Mouse (Mus musculus): ENCODE measurements around the gene Hspb6. TPM values are rescaled to one million over a fixed set of nuclear protein-coding genes. Genes with fewer than 3 reads are reported as not detected.

Hspb6 gene
- polyA plus RNA-seq, 1 experiment from 2014 or later, result 34.0 TPM

DNA sequence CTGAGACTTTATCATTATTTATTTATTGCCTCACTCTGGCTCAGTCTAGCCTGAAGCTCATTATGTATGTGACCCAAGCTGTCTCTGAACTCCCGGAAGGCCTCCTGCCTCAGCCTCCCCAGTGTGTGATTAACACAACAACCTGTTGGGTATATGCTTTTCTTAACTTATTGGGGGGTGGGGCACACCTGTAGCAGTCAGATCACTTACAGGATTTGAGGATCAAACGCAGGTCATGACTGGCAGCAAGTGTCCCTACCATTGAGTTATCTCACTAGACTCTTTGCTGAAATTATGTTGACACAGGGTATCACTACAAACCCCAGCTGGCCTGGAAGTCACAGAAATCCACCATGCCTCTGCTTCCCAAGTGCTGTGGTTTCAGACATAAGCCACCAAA is 8.3 kb downstream of the Hspb6 start:
- H3K4me3 ChIP-seq (ENCODE audit: low read length), result no peak overlapping the region
- H3K27me3 ChIP-seq (ENCODE audit: control insufficient read depth, insufficient read depth, low read depth, low read length), result no peaks in the 10 kb centered on the region
- no peaks in the 10 kb centered on the region for H3K9me3 ChIP-seq (ENCODE audit: control insufficient read depth, low read length)
- H3K36me3 ChIP-seq (ENCODE audit: control insufficient read depth, insufficient read depth, low read length), result peaks cover 17% of the 10 kb centered on the region
- H3K9ac ChIP-seq (ENCODE audit: low read length), result no peak overlapping the region
- no peak overlapping the region; the same call in 1 of the 2 replicates for H3K4me2 ChIP-seq (ENCODE audit: low read depth, low read length)
- 60% methylated on average over 2 of the region's 2 CpGs for WGBS
- H3K4me1 ChIP-seq (replicated peaks; ENCODE audit: control insufficient read depth, insufficient read depth, low read length), result peaks cover 16% of the 10 kb centered on the region
- ATAC-seq (ENCODE audit: low read depth), result no peak
- H3K27ac ChIP-seq (ENCODE audit: low read length), result no peak overlapping the region

DNA sequence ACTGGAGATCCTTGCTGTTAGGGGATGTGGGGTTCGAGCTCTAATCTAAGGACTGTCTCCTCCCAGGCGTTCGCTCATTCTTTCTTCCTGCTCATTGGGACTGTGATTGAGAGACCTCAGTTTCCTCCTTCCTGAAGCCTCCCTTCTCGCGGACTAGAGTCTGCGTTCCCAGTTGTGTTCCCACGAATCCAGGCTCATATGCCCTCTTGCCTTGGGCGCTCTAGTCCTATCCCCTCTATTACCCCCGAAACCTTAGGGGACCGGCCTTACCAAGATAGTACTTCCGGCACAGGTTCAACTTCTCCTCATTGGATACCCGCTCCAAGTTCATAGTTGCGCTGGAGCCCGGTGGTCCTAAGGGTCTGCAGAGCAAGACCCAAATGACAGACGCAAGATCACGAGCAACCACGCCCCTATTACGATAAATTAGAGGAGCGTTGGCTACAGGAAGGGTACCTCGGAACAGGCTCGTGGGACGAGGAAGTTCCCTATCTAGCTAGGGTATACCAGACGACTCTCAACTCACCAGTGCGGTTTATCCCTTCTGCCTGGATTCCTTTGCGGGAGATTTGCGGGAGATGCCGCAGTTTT is 10.6 kb downstream of the Hspb6 start:
- Histone ChIP-seq H3K27me3 (ENCODE audit: control insufficient read depth, insufficient read depth, low read depth, low read length) (no peaks in the 10 kb centered on the region), H3K4me2 (ENCODE audit: low read depth, low read length) (peak overlapping the region; percentile 85), H3K36me3 (ENCODE audit: control insufficient read depth, insufficient read depth, low read length) (peaks cover 9% of the 10 kb centered on the region; the same call in 1 of the 2 replicates), H3K9ac (ENCODE audit: low read length) (peak overlapping the region; percentile 78), H3K9me3 (ENCODE audit: control insufficient read depth, low read length) (no peaks in the 10 kb centered on the region), H3K27ac (ENCODE audit: low read length) (peak overlapping the region; percentile 81), H3K4me1 (replicated peaks; ENCODE audit: control insufficient read depth, insufficient read depth, low read length) (peaks cover 16% of the 10 kb centered on the region), H3K4me3 (ENCODE audit: low read length) (peak overlapping the region; percentile 76)
- ATAC-seq (ENCODE audit: low read depth), result no peak
- WGBS, result 1% methylated on average over 27 of the region's 27 CpGs

- H3K4me2 ChIP-seq (ENCODE audit: low read depth, low read length), result peak within 1 kb of the TSS; percentile 85
- H3K36me3 ChIP-seq (ENCODE audit: control insufficient read depth, insufficient read depth, low read length), result peaks cover 13% of the 10 kb centered on the region
- peak within 1 kb of the TSS; percentile 76 for H3K4me3 ChIP-seq (ENCODE audit: low read length)
- no peaks in the 10 kb centered on the region for H3K27me3 ChIP-seq (ENCODE audit: control insufficient read depth, insufficient read depth, low read depth, low read length)
- peaks cover 13% of the 10 kb centered on the region for H3K4me1 ChIP-seq (replicated peaks; ENCODE audit: control insufficient read depth, insufficient read depth, low read length)
- under 1% methylated on average over 45 of the region's 45 CpGs for WGBS
- peak within 1 kb of the TSS; percentile 97 for H3K27ac ChIP-seq (ENCODE audit: low read length)
- peak within 1 kb of the TSS; percentile 80 for H3K9ac ChIP-seq (ENCODE audit: low read length)
- peak; percentile 87 for ATAC-seq (ENCODE audit: low read depth)
- H3K9me3 ChIP-seq (ENCODE audit: control insufficient read depth, low read length), result no peaks in the 10 kb centered on the region
Observed at GRCm38 (mm10) chr7:30563117-30563905, 11.3 kb downstream of the Hspb6 start, which contains the start of the genes U2af1l4, Gm49396 and Psenen. U2af1l4 (plus strand) TSS chr7:30563301. Gm49396 (plus strand) TSS chr7:30563344. Psenen (minus strand) TSS chr7:30563627.

DNA sequence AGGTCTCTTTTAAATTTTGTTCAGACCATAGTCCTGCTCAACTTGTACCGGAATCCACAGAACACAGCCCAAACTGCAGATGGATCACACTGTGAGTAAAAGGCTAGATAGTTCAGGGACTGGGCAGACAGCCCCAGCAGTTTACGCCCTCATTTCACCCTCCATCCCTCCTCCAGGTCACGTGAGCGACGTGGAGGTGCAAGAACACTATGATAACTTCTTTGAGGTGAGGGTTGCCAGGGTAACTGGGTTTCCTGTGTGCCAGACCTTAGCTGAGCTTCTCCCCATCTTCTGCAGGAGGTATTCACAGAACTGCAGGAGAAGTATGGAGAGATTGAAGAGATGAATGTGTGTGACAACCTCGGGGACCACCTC is 11.9 kb downstream of the Hspb6 start:
- Histone ChIP-seq H3K27ac (ENCODE audit: low read length) (peak overlapping the region; percentile 97; the same call in 1 of the 2 replicates), H3K9me3 (ENCODE audit: control insufficient read depth, low read length) (no peaks in the 10 kb centered on the region), H3K4me1 (replicated peaks; ENCODE audit: control insufficient read depth, insufficient read depth, low read length) (peaks cover 8% of the 10 kb centered on the region), H3K4me2 (ENCODE audit: low read depth, low read length) (peak overlapping the region; percentile 64), H3K27me3 (ENCODE audit: control insufficient read depth, insufficient read depth, low read depth, low read length) (no peaks in the 10 kb centered on the region), H3K36me3 (ENCODE audit: control insufficient read depth, insufficient read depth, low read length) (peaks cover 17% of the 10 kb centered on the region), H3K9ac (ENCODE audit: low read length) (peak overlapping the region; percentile 80), H3K4me3 (ENCODE audit: low read length) (peak overlapping the region; percentile 76)
- 15% methylated on average over 6 of the region's 6 CpGs for WGBS
- no peak for ATAC-seq (ENCODE audit: low read depth)

- Histone ChIP-seq H3K9ac (ENCODE audit: low read length) (no peak within 1 kb of the TSS), H3K27ac (ENCODE audit: low read length) (no peak within 1 kb of the TSS), H3K4me1 (replicated peaks; ENCODE audit: control insufficient read depth, insufficient read depth, low read length) (peaks cover 8% of the 10 kb centered on the region), H3K4me3 (ENCODE audit: low read length) (no peak within 1 kb of the TSS), H3K9me3 (ENCODE audit: control insufficient read depth, low read length) (no peaks in the 10 kb centered on the region), H3K36me3 (ENCODE audit: control insufficient read depth, insufficient read depth, low read length) (peaks cover 29% of the 10 kb centered on the region), H3K27me3 (ENCODE audit: control insufficient read depth, insufficient read depth, low read depth, low read length) (no peaks in the 10 kb centered on the region), H3K4me2 (ENCODE audit: low read depth, low read length) (no peak within 1 kb of the TSS)
- ATAC-seq (ENCODE audit: low read depth), result no peak
- WGBS, result 94% methylated on average over 12 of the region's 12 CpGs
Observed at GRCm38 (mm10) chr7:30564970-30565571, 13.1 kb downstream of the Hspb6 start, which contains the start of gene Igflr1. Igflr1 (plus strand) TSS chr7:30565427.

DNA sequence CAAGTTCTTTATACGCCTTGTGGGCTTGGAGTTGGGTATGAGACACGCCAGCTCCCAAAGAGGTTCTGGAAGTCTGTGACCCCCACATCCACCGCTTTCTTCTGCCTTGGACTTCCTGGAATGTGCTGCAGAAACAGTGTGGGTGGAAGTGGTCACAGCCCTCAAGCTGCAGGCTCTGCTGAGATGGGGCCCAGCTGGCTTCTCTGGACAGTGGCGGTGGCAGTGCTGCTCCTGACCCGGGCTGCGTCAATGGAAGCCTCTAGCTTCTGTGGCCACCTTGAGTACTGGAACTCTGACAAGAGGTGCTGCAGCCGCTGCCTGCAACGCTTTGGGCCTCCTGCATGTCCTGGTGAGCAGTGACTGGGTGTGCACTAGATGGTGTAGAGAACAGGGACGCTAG is 14.1 kb downstream of the Hspb6 start:
- WGBS, result 74% methylated on average over 9 of the region's 9 CpGs
- Histone ChIP-seq H3K27me3 (ENCODE audit: control insufficient read depth, insufficient read depth, low read depth, low read length) (no peaks in the 10 kb centered on the region), H3K9me3 (ENCODE audit: control insufficient read depth, low read length) (no peaks in the 10 kb centered on the region), H3K4me2 (ENCODE audit: low read depth, low read length) (no peak overlapping the region), H3K4me1 (replicated peaks; ENCODE audit: control insufficient read depth, insufficient read depth, low read length) (peaks cover 8% of the 10 kb centered on the region), H3K27ac (ENCODE audit: low read length) (no peak overlapping the region), H3K4me3 (ENCODE audit: low read length) (no peak overlapping the region), H3K36me3 (ENCODE audit: control insufficient read depth, insufficient read depth, low read length) (peaks cover 36% of the 10 kb centered on the region), H3K9ac (ENCODE audit: low read length) (no peak overlapping the region)
- no peak for ATAC-seq (ENCODE audit: low read depth)

DNA sequence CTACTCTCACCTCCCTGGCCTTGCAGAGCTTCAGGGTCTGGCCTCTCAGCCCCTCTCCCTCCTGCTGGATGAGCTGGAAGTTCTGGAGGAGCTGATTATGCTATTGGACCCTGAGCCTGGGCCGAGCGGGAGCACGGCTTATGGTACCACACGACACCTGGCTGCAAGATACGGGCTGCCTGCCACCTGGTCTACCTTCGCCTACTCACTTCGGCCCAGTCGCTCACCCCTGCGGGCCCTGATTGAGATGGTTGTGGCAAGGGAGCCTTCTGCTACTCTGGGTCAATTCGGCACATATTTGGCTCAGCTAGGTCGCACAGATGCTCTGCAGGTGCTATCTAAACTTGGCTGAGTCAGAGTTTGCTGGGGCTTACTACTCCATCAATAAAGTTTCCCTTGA is 15.6 kb downstream of the Hspb6 start:
- Histone ChIP-seq H3K36me3 (ENCODE audit: control insufficient read depth, insufficient read depth, low read length) (peaks cover 44% of the 10 kb centered on the region), H3K27me3 (ENCODE audit: control insufficient read depth, insufficient read depth, low read depth, low read length) (no peaks in the 10 kb centered on the region), H3K27ac (ENCODE audit: low read length) (no peak overlapping the region), H3K9ac (ENCODE audit: low read length) (no peak overlapping the region), H3K4me1 (replicated peaks; ENCODE audit: control insufficient read depth, insufficient read depth, low read length) (peaks cover 5% of the 10 kb centered on the region), H3K4me2 (ENCODE audit: low read depth, low read length) (no peak overlapping the region), H3K9me3 (ENCODE audit: control insufficient read depth, low read length) (no peaks in the 10 kb centered on the region), H3K4me3 (ENCODE audit: low read length) (no peak overlapping the region)
- WGBS, result 83% methylated on average over 11 of the region's 11 CpGs
- no peak for ATAC-seq (ENCODE audit: low read depth)

DNA sequence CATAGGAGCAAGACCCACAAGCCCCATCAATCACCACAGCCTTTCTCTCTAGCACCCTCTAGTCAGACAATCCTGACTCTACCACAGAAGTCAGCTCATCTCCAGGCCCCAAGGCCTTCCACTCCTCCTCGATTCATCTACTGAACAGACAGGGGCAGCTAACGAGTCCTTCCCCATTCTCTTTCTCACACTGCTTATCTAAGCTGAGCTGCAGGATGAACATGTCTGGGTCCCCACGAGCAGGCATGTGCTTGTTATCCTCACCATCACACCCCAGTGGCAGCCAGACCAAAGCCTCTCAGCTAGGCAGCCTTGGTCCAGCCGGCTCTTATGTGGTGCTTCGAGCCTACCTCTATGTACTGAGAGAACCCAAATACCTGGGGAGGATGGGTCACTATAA is 20.4 kb downstream of the Hspb6 start:
- Histone ChIP-seq H3K4me3 (ENCODE audit: low read length) (no peak overlapping the region), H3K9me3 (ENCODE audit: control insufficient read depth, low read length) (no peaks in the 10 kb centered on the region), H3K9ac (ENCODE audit: low read length) (no peak overlapping the region), H3K4me1 (replicated peaks; ENCODE audit: control insufficient read depth, insufficient read depth, low read length) (no peaks in the 10 kb centered on the region), H3K27me3 (ENCODE audit: control insufficient read depth, insufficient read depth, low read depth, low read length) (no peaks in the 10 kb centered on the region), H3K4me2 (ENCODE audit: low read depth, low read length) (no peak overlapping the region), H3K36me3 (ENCODE audit: control insufficient read depth, insufficient read depth, low read length) (peaks cover 81% of the 10 kb centered on the region), H3K27ac (ENCODE audit: low read length) (no peak overlapping the region)
- ATAC-seq (ENCODE audit: low read depth), result no peak
- 84% methylated on average over 5 of the region's 5 CpGs for WGBS

DNA sequence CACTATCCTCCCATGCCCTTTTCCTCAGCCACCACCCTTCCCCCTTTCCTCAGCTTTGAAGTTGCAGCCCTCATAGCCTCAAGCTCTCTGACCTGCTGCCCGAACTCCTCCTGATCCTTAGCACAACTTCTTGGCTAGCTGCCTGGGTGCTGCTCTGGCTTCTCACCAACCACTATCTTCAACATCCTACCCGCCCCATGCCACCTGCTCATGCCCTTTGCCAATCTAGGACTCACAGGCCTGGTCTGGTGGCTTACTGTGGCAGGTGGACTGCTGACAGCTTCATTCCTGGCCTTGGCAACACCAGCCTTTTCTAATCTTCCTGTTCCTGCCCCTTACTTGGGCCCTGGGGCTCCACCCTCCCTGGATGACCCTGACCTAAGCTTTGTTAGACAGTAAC is 21.0 kb downstream of the Hspb6 start:
- H3K27me3 ChIP-seq (ENCODE audit: control insufficient read depth, insufficient read depth, low read depth, low read length), result no peaks in the 10 kb centered on the region
- no peaks in the 10 kb centered on the region for H3K4me1 ChIP-seq (replicated peaks; ENCODE audit: control insufficient read depth, insufficient read depth, low read length)
- no peaks in the 10 kb centered on the region for H3K9me3 ChIP-seq (ENCODE audit: control insufficient read depth, low read length)
- no peak overlapping the region for H3K27ac ChIP-seq (ENCODE audit: low read length)
- WGBS, result 75% methylated on average over 2 of the region's 2 CpGs
- H3K36me3 ChIP-seq (ENCODE audit: control insufficient read depth, insufficient read depth, low read length), result peaks cover 85% of the 10 kb centered on the region
- no peak overlapping the region for H3K4me2 ChIP-seq (ENCODE audit: low read depth, low read length)
- H3K9ac ChIP-seq (ENCODE audit: low read length), result no peak overlapping the region
- ATAC-seq (ENCODE audit: low read depth), result no peak
- no peak overlapping the region for H3K4me3 ChIP-seq (ENCODE audit: low read length)

Data from lung, embryonic 16.5 days (tissue).